Mouse (Mus musculus) B cell, adult 67 days (primary cell): ENCODE measurements around the gene Fhl4. TPM values are rescaled to one million over a fixed set of nuclear protein-coding genes. Genes with fewer than 3 reads are reported as not detected.

Source experiments
- total RNA-seq, 2 experiments: library from RNA; stranded (reverse); gene quantifications; 4 replicates each; pipeline ENCODE4 v1.2.4; 2023

The Fhl4 gene
- total RNA-seq: under 1 TPM; 0.56 to 0.58 TPM

GRCm38 (mm10) chr10:85102247-85103084 is at the start of gene Fhl4, which contains the start of gene Tmem263:
Gene Fhl4 (minus strand): TSS chr10:85102495.
Gene Tmem263 (plus strand): TSS chr10:85102627.

GRCm38 (mm10) chr10:85127395-85128287 is 25.3 kb upstream of the Fhl4 start, which contains the start of gene Mterf2:
Gene Mterf2 (minus strand): TSS chr10:85128027.

Other genes starting within 250 kb of the Fhl4 start
- gene Ric8b, start 184.9 kb downstream of the Fhl4 start, total RNA-seq: 10 to 100 TPM; 33.0 to 37.2 TPM
- 10 to 100 TPM; 12.0 to 13.4 TPM for gene Tmem263, start 132 bp upstream of the Fhl4 start, total RNA-seq
- gene Mterf2, start 25.5 kb upstream of the Fhl4 start, total RNA-seq: 10 to 100 TPM; 14.6 to 18.2 TPM
- 10 to 100 TPM; 25.4 to 40.0 TPM for gene Cry1, start 82.6 kb upstream of the Fhl4 start, total RNA-seq